Mouse (Mus musculus): ENCODE measurements at regions not wholly inside any gene's neighbourhood (a gene's known extent, or its start where the extent isn't known, plus 50 kb on each side); places are given as distances from the start of the nearest gene placed in this dataset.

DNA sequence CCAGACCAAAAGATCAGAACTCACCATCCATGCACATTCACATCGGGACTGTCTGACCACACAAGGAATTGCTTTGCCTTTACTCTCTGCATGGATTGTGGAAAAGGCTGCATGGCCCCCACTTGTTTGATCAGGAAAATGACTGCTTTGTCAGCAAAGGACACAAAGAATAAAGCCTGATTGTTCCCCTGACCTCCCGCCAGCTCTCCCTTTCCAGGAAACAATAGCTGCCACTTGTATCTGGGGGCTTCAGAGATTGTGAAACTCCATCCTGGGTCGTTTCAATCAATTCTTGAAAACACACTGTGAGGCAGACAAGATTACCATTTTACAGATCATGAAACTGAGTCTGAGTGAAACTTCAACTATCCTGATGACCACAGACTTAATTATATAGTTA, 70.7 kb downstream of the Zic3 start:
- no peak for DNase-seq (ENCODE audit: low spot score in 2 of 2)

DNA sequence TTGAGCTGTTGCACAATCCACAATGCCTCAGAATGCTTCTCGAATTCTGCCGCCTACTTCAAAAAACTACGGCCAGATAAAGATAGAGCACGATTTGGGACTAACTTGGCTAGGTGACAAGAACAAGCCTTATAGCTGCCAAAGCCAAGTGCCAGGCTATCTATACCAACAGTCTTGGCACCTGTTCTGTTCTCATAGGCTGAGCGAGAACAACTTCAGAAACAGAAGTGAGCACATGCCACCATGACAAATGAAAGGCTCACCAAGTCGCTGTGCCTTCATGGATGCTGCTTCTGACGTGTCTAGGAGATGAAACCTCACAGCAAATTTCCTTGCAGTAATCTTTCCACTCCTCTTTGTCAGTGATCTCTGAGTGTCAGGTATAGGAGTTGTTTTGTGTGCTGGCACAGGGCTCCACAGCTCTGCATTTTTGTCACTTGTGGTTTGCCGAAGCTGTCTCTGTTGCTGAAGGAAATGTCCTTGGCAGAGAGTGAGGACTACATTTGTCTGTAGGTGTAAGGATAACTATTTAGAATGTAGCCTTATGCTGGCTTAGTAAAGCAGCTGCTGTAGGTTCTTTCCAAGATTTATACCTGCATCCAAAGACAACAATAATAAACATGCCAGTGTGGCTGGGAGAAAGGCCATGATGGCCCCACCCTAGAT, 95.4 kb downstream of the Zic3 start:
- DNase-seq (ENCODE audit: low spot score in 2 of 2) = peak; percentile 2 to 14

- DNase-seq (ENCODE audit: low spot score in 2 of 2) = no peak
Observed at GRCm38 (mm10) chrX:58155371-58156124, 133.0 kb downstream of the Zic3 start.

- DNase-seq (ENCODE audit: low spot score in 2 of 2) = no peak
Observed at GRCm38 (mm10) chrX:58157361-58157760, 134.9 kb downstream of the Zic3 start.

DNA sequence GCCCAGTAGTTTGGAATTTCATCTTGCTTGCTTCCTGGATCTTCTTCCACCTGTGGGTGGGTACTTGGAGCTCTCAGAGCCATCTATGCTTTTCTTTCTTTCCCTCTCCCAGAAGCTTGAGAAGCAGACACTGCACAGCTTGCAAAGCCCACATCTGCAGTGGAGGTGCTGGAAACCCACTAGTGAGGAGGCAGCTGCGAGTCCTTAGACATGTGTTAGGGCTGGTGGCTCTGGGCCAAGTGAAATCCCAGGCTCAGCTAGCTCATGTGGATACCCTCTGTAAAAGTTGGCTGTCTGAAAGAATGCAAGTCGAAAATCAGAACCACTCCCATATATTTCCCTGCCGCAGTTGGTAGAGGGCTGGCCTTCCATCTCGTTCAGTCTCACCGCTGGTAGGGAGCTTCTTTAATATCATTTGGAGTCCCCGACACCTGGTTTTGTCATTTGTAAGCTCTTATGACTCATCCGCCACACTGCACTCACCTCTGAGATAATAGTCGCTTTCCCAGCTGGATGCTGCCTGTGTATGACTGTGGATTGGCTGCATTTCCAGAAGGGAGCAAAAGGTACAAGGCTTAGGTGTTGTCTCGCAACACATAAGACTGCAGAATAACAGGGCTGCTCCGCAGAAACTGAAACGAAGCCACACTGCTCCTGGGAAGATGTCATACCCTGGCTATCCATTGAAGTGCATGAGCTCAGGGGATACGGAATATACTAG, 143.8 kb downstream of the Zic3 start:
- DNase-seq (ENCODE audit: low spot score in 2 of 2) = peak; percentile 10 to 11

DNA sequence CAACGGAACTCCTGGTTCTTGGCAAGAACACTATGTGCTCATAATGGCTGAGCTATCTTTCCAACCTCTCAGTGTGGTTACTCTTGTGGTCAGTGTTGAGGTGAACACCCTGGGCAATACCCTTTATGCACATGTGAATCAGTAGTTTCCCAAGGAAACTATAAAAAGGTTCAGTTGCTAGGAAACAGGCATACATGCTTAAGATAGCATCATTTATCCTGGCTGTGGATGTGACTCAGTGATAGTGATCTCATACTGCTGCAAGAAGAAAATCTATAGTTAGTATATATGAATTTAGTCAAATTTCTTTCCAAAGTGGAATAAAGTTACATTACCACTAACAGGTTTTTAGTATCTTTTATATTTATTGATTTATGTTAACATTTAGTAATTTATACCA, 151.8 kb downstream of the Zic3 start:
- peak in 1 of 2 experiments; percentile 4 for DNase-seq (ENCODE audit: low spot score in 2 of 2)
